Comparison of ENCODE assay signal across 8 mouse cellular contexts in the genomic region with DNA sequence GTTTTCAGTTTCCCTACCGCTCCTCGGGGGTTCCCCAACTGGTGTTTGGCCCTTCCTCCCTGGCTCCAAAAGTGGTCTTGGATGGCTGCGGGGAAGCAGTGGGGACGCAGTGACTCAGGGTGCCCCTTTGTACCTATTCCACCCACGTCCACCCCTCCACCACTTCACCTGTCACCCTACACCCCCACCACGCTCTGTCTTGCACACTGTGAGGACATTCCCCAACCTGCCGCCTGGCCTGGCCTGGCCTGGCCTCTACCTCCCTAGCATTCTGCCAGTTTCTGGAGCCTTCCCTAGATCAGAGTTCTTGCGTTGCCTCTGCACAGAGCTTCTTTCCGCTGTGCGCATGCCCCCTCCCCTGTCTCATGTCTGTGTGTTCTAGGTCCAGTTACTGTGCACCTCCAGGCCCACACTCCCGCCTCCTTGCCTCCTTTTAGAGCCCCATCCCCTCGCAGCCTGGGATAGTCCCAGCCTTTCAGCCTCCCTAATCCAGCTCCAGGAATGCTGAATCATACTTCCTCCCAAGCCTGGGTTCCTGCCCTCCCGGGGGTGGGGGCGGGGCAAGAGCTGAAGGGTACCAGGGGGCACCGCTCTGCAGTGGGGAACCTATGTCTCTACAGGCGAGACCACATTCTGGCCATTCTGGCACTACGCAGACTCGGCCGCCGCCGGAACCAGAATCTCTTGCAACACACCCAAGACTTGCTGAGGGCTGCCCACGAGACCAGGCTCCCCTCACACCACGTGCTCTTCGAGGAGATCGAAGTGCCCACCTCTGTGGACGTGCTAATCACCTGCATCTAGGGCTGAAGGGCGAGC. TPM values are rescaled to one million over a fixed set of nuclear protein-coding genes. Genes with fewer than 3 reads are reported as not detected.
A peak's percentile ranks its signal among the peaks of the same experiment; 100 is the strongest.
DNase-seq lines count a peak whose midpoint lies in the region; ATAC-seq lines count a peak whose summit lies in the region.
"Had no signal": no experiment of that assay in that cellular context is flagged by ENCODE, and none has a peak within 500 bp of the region (broad histone marks: within the 10 kb centered on the region; RNA-seq: fewer than 3 reads in every experiment).

No protein-coding gene starts in this region.

- ATAC-seq in heart, embryonic 14.5 days (ENCODE audit: insufficient number of reproducible peaks, insufficient read depth, low FRiP score, low read depth), result no peak
- no peak for ATAC-seq in limb, embryonic 11.5 days (ENCODE audit: insufficient number of reproducible peaks, low FRiP score, low TSS enrichment, low read depth)
- ATAC-seq in midbrain, embryonic 14.5 days (ENCODE audit: low FRiP score, low TSS enrichment), result no peak

- H3K9ac ChIP-seq in heart, embryonic 14.5 days (ENCODE audit: low read length), result peak overlapping the region; percentile 72
- H3K9ac ChIP-seq in limb, embryonic 11.5 days (ENCODE audit: low read length), result no peak overlapping the region; the same call in 1 of the 2 replicates
- H3K9ac ChIP-seq in midbrain, embryonic 14.5 days (replicated peaks; ENCODE audit: low read length), result peak overlapping the region; percentile 44; the same call in 1 of the 2 replicates

- no peaks in the 10 kb centered on the region for H3K9me3 ChIP-seq in heart, embryonic 14.5 days (ENCODE audit: control insufficient read depth, low read length)
- no peaks in the 10 kb centered on the region for H3K9me3 ChIP-seq in limb, embryonic 11.5 days (ENCODE audit: control insufficient read depth, low read length)
- no peaks in the 10 kb centered on the region for H3K9me3 ChIP-seq in midbrain, embryonic 14.5 days (ENCODE audit: control insufficient read depth, low read length)

- DNase-seq in ES-CJ7 (ENCODE audit: low read depth, low spot score), result peak; percentile 58
- DNase-seq in adrenal gland, postnatal 10 days, result peak; percentile 67
- DNase-seq in limb, embryonic 11.5 days (ENCODE audit: low spot score), result peak; percentile 39
- no peak for DNase-seq in midbrain, embryonic 14.5 days
- DNase-seq in spleen, postnatal 36 days (ENCODE audit: low spot score in 2 of 2), result no peak
- DNase-seq in thymus, postnatal 0 days (ENCODE audit: low spot score), result no peak

- peak overlapping the region; percentile 83 for H3K4me2 ChIP-seq in heart, embryonic 14.5 days (ENCODE audit: low read length)
- peak overlapping the region; percentile 57 for H3K4me2 ChIP-seq in limb, embryonic 11.5 days (ENCODE audit: low read depth, severe bottlenecking)
- peak overlapping the region; percentile 65 for H3K4me2 ChIP-seq in midbrain, embryonic 14.5 days (ENCODE audit: low read length)

- peaks cover 56% of the 10 kb centered on the region for H3K27me3 ChIP-seq in heart, embryonic 14.5 days (ENCODE audit: control insufficient read depth, insufficient read depth, low read length)
- peaks cover 57% of the 10 kb centered on the region for H3K27me3 ChIP-seq in limb, embryonic 11.5 days (ENCODE audit: control insufficient read depth, insufficient read depth, low read length)
- H3K27me3 ChIP-seq in midbrain, embryonic 14.5 days (ENCODE audit: control insufficient read depth, insufficient read depth, low read length), result peaks cover 62% of the 10 kb centered on the region

- H3K27ac ChIP-seq in heart, embryonic 14.5 days (replicated peaks in 1 of 2; ENCODE audit: control insufficient read depth in 1 of 2, insufficient read depth in 1 of 2, low read depth in 2 of 2, low read length in 2 of 2), result peak overlapping the region in 1 of 2 experiments; percentile 53; a peak in 3 of 4 replicates
- H3K27ac ChIP-seq in limb, embryonic 11.5 days (replicated peaks; ENCODE audit: low read depth, low read length), result no peak overlapping the region
- no peak overlapping the region for H3K27ac ChIP-seq in midbrain, embryonic 14.5 days (replicated peaks; ENCODE audit: low read depth, low read length)

- H3K4me3 ChIP-seq in heart, embryonic 14.5 days (ENCODE audit: control insufficient read depth in 1 of 2, insufficient read depth in 1 of 2, low read depth in 1 of 2, low read length in 2 of 2), result peak overlapping the region; percentile 46 to 50
- H3K4me3 ChIP-seq in limb, embryonic 11.5 days (ENCODE audit: low read depth, low read length), result no peak overlapping the region
- peak overlapping the region; percentile 41 for H3K4me3 ChIP-seq in midbrain, embryonic 14.5 days (replicated peaks; ENCODE audit: low read depth, low read length)

- 13% methylated on average over 27 of the region's 27 CpGs for WGBS in heart, embryonic 14.5 days
- WGBS in limb, embryonic 11.5 days, result 8% methylated on average over 27 of the region's 27 CpGs
- 11% methylated on average over 27 of the region's 27 CpGs for WGBS in midbrain, embryonic 14.5 days

- H3K36me3 ChIP-seq in heart, embryonic 14.5 days (ENCODE audit: control insufficient read depth, insufficient read depth, low read length), result no peaks in the 10 kb centered on the region
- no peaks in the 10 kb centered on the region for H3K36me3 ChIP-seq in limb, embryonic 11.5 days (ENCODE audit: control insufficient read depth, insufficient read depth, low read length)
- H3K36me3 ChIP-seq in midbrain, embryonic 14.5 days (ENCODE audit: control insufficient read depth, insufficient read depth, low read length), result no peaks in the 10 kb centered on the region

- H3K4me1 ChIP-seq in heart, embryonic 14.5 days (ENCODE audit: control insufficient read depth in 2 of 2, insufficient read depth in 2 of 2, low read length in 2 of 2), result peaks cover 38 to 56% of the 10 kb centered on the region in 2 experiments
- peaks cover 18% of the 10 kb centered on the region for H3K4me1 ChIP-seq in limb, embryonic 11.5 days (ENCODE audit: control insufficient read depth, insufficient read depth, low read length)
- peaks cover 21% of the 10 kb centered on the region for H3K4me1 ChIP-seq in midbrain, embryonic 14.5 days (ENCODE audit: control insufficient read depth, insufficient read depth, low read length)

RNA-seq across cellular contexts. Expression of a gene that starts 12.0 kb away (rescaled TPM):
- 10 to 100 TPM; 15.0 to 18.5 TPM for total RNA-seq in adrenal gland, postnatal 10 days (2021)
- polyA plus RNA-seq in heart, embryonic 14.5 days (2014; fragmentation: Nextera tagmentation; extraction: Ambion mirVana), result 5.5 and 6.9 TPM in 2 replicates
- polyA plus RNA-seq in limb, embryonic 11.5 days (2014; fragmentation: Nextera tagmentation; extraction: Ambion mirVana), result 3.1 and 5.5 TPM in 2 replicates
- 0.28 and 0.82 TPM in 2 replicates for polyA plus RNA-seq in midbrain, embryonic 14.5 days (2014; fragmentation: Nextera tagmentation; extraction: Ambion mirVana)
- 9.0 and 9.1 TPM in 2 replicates for polyA plus RNA-seq in thymus, postnatal 0 days (2015; fragmentation: Nextera tagmentation; extraction: Ambion mirVana)

RNA-seq across cellular contexts. Expression of a gene that starts 13.4 kb away (rescaled TPM):
- 1 to 10 TPM; 5.1 to 6.7 TPM for total RNA-seq in adrenal gland, postnatal 10 days (2021)
- 8.1 and 9.4 TPM in 2 replicates for polyA plus RNA-seq in heart, embryonic 14.5 days (2014; fragmentation: Nextera tagmentation; extraction: Ambion mirVana)
- polyA plus RNA-seq in limb, embryonic 11.5 days (2014; fragmentation: Nextera tagmentation; extraction: Ambion mirVana), result 4.1 TPM in 2 replicates
- 1.6 and 2.1 TPM in 2 replicates for polyA plus RNA-seq in midbrain, embryonic 14.5 days (2014; fragmentation: Nextera tagmentation; extraction: Ambion mirVana)
- 25.3 and 33.2 TPM in 2 replicates for polyA plus RNA-seq in thymus, postnatal 0 days (2015; fragmentation: Nextera tagmentation; extraction: Ambion mirVana)

RNA-seq across cellular contexts. Expression of a gene that starts 23.6 kb away (rescaled TPM):
- total RNA-seq in adrenal gland, postnatal 10 days (2021), result under 1 TPM in 1 of 2 experiments, not detected in 1; 0.48 TPM
- polyA plus RNA-seq in heart, embryonic 14.5 days (2014; fragmentation: Nextera tagmentation; extraction: Ambion mirVana), result 1.2 TPM in 1 of 2 replicates, not detected in the other
- 0.63 TPM in 1 of 2 replicates, not detected in the other for polyA plus RNA-seq in limb, embryonic 11.5 days (2014; fragmentation: Nextera tagmentation; extraction: Ambion mirVana)
- polyA plus RNA-seq in midbrain, embryonic 14.5 days (2014; fragmentation: Nextera tagmentation; extraction: Ambion mirVana), result 2.0 and 3.3 TPM in 2 replicates
- polyA plus RNA-seq in thymus, postnatal 0 days (2015; fragmentation: Nextera tagmentation; extraction: Ambion mirVana), result 4.8 and 5.9 TPM in 2 replicates
- total RNA-seq: heart, postnatal 36 days had no signal

RNA-seq across cellular contexts. Expression of a gene that starts 52.7 kb away (rescaled TPM):
- total RNA-seq in adrenal gland, postnatal 10 days (2021), result 100 to 1,000 TPM; 103 to 118 TPM
- polyA plus RNA-seq in heart, embryonic 14.5 days (2014; fragmentation: Nextera tagmentation; extraction: Ambion mirVana), result 27.0 and 28.9 TPM in 2 replicates
- polyA plus RNA-seq in limb, embryonic 11.5 days (2014; fragmentation: Nextera tagmentation; extraction: Ambion mirVana), result 30.4 and 30.9 TPM in 2 replicates
- 47.8 and 54.6 TPM in 2 replicates for polyA plus RNA-seq in midbrain, embryonic 14.5 days (2014; fragmentation: Nextera tagmentation; extraction: Ambion mirVana)
- 4.3 and 4.9 TPM in 2 replicates for polyA plus RNA-seq in thymus, postnatal 0 days (2015; fragmentation: Nextera tagmentation; extraction: Ambion mirVana)

RNA-seq across cellular contexts. Expression of a gene that starts 55.4 kb away (rescaled TPM):
- total RNA-seq in adrenal gland, postnatal 10 days (2021), result 1 to 10 TPM; 1.0 to 1.1 TPM
- polyA plus RNA-seq in heart, embryonic 14.5 days (2014; fragmentation: Nextera tagmentation; extraction: Ambion mirVana), result 1.1 and 1.4 TPM in 2 replicates
- 11.4 and 13.8 TPM in 2 replicates for polyA plus RNA-seq in limb, embryonic 11.5 days (2014; fragmentation: Nextera tagmentation; extraction: Ambion mirVana)
- polyA plus RNA-seq in midbrain, embryonic 14.5 days (2014; fragmentation: Nextera tagmentation; extraction: Ambion mirVana), result 1.5 and 1.9 TPM in 2 replicates
- polyA plus RNA-seq in thymus, postnatal 0 days (2015; fragmentation: Nextera tagmentation; extraction: Ambion mirVana), result 20.6 and 21.1 TPM in 2 replicates

Comparison
In these comparisons a context has a peak if more than half of its experiments do, and no peak if none do; other contexts are left out.
1. DNase-seq: peak in ES-CJ7 (single experiment), adrenal gland, postnatal 10 days (single experiment) and limb, embryonic 11.5 days (single experiment); none in midbrain, embryonic 14.5 days (single experiment), spleen, postnatal 36 days (0 of 2) and thymus, postnatal 0 days (single experiment).
2. Peak in every context shown above with its lines, with median percentiles within 50 percentile points of each other: H3K4me2 ChIP-seq.